Mouse (Mus musculus) mouse trophoblast stem cell (cell line): ENCODE measurements at regions not wholly inside any gene's neighbourhood (a gene's known extent, or its start where the extent isn't known, plus 50 kb on each side); places are given as distances from the start of the nearest gene placed in this dataset.

Experiments
- in situ Hi-C, 2 experiments: fragments of 300-500 bp; cut with MseI, MboI; formaldehyde crosslinking; loops; 2 replicates in 1 of 2; 3 replicates in 1 of 2; pipeline ENCODE4 v1.15.1; 2025

DNA sequence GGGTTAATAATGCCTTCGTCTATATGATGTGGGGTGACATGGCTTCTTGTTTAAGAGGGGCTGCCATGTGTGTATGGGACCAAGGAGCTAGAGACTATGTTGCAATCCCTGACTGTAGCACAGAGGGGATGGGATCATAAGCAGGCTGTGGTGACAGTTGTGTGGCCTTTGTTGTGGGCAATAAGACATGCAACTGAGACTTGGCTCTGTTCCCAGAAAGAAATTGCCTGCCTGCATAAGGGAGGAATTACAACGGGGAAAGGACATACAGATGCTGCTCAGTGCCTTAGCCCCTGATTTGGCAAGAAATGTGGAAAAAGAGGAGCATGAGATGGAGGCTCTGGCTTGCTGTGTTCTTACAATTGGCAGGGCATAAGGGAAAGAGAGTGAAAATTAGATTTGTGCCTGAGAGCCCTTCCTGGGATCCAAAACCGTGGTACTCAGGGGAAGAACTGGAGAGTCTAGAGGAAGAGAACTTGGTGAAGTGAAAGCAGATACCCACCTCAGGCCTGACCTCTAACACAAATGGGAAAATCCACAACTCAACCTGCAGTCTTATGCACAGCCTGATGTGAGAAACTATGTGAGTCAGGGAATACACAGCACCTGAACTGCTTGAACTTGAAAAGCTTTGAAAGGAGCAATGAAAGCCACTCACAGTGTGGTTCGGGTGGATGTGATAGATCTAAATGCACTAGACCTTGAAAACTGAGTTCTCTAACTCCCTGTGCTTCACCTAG, 271.9 kb downstream of the 4930544G11Rik start:
- in situ Hi-C loops, result no loop called here

DNA sequence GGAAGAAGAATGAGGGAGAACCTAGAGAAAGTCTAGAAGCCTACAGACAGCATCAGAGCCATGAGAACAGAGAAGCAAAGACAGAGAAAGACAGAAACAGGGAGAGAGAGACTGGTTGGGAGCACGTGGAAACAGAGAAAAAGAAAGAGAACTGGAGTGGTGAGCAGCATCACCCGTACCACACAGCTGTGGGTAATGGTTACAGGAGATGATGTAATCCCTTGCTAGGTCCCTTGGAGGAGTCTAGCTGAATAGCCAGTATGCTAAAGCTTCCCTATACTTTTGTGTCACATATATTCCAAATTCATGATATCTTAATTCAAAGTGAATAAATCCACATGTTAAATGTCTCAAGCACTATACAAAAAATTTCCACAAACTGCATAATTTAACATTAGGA, 284.0 kb downstream of the 4930544G11Rik start:
- in situ Hi-C loops, result no loop called here

DNA sequence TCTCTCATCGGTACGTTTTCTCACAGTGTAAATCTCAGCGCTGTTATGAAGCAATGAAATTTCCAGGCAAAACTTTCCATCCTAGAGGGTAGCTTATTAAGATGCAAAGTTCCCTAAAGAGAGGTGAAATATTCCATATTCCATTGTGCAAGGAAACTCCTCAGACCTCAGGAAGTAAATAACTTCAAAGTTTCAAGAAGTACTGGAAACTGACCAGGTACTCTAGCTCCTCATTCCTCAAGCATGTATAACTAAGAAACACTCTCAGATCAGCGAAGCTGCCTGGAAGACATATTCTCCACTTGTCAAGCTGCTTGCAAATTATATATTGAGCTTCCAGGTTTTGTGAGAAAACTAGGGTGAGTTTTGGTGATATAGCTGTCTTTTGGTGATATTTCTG, 279.8 kb upstream of the Mad2l1 start:
- in situ Hi-C loops, result no loop called here

DNA sequence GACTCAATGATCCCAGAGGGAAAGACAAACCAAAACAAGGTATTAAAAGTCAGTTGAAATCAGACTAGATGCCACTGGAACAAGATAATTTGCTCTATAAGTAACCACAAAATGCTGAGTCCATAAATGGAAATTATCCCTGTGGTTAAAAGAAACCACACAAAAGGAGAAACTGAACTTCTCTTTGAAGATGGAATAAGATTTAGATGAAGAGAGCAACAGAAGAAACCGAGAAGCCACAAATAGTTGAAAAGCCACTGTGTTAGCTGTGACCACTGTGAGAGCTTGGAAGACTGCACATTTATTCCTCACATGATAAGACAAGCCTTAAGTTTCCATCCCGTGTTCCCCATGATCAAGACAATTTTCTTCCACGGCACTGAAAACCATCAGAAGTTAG, 271.8 kb upstream of the Mad2l1 start:
- in situ Hi-C loops, result no loop called here

DNA sequence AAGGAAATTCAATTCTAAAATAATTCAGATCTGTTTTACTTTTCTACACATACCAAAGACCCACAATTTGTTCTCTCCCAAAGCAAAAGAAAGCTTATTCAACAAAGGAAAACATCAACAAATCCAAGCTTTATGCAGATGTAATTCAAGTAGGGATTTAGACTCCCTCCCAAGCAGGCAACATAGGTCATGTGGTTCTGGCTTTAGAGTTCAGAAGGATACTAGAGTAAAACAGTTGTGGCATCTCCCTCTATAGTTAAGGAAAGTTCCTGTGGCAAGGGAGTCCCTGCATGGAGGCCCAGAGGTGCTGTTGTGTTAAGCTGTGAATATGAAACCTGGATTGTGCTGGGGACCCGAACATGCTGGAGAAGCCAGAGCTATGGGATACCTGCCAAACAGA, 271.3 kb upstream of the Mad2l1 start:
- in situ Hi-C loops, result no loop called here

DNA sequence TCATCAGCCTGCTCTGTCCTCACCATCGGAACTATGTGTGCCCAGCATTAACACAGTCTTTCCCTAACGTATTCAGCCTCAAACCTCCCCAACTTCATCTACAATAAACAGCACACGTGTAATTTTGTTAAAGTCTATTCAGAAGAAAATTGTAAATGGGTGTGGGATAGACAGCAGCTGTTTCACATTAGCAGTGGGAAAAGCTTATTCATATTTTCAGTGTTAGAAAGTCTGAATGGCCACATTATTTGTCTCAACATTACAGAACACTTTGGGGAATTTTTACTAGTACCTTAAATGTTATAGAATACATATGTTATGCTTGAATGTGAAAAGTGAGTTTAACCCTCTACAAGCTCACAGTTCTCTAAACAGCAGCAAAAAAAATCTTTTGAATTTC, 266.8 kb upstream of the Mad2l1 start:
- in situ Hi-C loops, result no loop called here

DNA sequence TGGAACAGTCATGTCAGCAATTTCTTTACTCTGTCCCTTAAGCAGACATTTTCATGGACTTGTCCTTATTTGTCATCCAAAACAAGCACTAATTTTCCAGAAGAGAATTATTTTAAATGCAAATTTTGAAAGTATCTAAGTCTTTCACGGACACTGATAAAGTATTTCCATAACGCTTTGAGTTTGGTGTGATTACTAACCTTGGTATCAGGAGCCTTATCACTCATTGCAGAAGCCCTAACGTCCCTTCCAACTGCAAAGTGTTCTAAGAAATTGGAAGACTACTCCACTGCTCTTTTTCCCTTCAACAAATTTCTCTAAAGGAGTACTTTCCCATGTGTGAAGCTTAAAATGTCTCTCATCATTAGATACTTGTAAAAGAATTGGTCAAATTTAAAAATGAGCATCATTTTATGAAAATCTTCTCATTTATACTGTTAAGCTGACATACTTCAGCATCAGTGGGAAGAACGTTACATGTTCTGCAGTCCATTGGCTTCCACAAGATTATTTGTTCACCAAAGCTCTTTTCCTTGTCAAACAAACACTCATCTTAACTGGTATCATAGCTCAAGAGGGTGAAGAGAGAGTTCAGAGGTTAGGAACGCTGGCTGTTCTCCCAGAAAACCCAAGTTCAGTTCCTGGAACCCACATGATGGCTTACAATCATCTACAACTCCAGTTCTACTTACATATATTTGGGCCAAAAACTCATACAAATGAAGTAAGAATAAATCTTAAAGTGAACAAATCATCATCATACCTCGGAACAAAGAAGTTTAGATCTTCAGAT, 263.6 kb upstream of the Mad2l1 start:
- in situ Hi-C loops, result no loop called here

DNA sequence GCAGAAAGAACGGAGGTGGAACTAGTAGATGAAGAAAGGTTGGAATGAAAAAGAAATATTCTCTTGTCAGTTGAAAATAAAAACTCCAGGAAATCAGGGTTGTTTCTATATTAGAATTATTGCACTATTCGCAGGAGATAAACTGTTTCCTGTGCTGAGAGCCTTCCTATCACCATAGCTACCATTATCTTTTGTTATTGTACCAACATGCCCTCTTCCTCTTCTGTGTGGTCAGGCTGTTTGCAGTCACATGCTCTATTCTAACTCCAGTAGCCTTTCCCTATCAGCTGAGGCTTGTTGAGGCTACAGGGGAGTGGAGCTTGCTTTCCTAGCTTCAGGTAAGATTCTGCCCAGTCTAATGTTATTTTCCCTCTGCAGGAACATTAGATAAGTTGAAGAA, 263.0 kb upstream of the Mad2l1 start:
- in situ Hi-C loops, result no loop called here

DNA sequence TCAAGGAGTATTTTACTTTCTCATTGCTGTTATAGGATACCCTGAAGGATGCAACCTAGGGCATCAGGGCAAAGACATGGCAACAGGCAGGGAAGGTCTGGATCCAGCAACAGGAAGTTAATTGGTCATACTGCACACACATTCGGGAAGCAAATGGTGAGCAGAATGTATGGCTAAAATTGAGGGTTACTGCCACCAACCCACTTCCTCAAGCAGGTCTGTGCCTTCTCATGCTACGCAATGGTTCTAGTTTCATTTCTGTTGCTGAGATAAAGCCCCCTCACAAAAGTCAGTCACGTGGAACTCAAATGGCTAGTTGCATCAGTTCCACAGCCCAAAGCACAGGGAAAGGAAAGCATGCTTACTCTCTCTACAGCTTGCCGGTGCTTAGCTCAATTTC, 260.5 kb upstream of the Mad2l1 start:
- in situ Hi-C loops, result no loop called here

DNA sequence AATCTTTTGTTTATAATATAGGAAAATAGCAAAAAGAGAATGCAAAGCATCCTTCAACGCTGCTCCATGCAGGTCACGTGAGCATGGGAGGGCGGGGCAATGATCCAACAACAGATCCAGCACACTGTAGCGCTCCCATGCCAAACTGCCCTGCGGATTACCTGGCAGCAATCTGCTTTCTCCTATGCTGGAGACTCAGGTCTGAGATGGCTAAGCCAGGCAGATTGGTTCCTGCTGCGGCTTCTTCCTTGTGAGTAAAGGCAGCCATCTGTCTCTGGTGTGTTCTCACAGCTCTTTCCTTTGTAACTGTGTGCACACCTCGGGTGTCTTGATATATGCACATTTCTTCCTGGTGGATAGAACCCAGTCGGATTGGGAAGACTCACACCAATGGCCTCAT, 254.5 kb upstream of the Mad2l1 start:
- in situ Hi-C loops, result no loop called here

DNA sequence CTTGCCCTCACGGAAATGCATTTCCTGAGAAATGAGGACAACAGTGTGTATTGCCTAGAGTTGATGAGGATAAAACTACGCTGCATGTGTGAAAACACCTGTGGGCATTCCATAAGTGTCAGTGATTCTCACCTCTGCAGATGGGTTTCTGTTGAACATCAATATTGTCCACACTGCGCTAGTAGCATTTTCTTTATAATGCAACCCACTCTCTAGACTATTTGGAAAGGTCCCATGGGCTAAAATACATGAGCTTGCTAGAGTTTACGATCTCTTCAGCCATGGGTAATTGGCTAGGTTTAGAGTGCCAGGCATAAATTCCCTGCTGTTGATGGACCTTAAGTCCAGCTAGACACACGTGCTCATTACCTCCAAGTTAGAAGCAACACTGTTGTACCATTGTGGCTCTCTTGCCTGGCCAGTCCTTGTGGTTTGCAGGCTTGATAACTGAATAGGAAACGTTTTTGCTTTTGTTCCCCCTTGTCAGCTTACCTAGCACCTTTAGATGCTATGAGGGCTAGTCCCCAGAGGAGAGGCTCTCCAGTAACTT, 252.5 kb upstream of the Mad2l1 start:
- in situ Hi-C loops, result no loop called here

DNA sequence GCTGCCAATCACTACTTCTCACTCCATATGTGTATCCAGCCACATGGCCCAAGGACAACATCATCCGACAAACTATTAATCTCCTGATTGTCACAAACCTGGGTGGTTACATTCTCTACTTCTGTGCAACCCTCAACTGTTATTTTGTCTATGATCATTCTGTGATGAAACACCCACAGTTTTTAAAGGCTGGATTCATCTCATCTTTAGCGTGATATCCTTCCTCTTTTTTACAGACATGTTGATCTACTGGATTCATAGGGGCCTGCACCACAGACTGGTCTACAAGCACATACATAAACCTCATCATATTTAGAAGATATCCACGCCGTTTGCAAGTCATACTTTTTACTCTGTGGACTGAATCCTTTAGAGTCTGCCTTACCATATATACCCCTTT, 251.7 kb upstream of the Mad2l1 start:
- in situ Hi-C loops, result no loop called here

DNA sequence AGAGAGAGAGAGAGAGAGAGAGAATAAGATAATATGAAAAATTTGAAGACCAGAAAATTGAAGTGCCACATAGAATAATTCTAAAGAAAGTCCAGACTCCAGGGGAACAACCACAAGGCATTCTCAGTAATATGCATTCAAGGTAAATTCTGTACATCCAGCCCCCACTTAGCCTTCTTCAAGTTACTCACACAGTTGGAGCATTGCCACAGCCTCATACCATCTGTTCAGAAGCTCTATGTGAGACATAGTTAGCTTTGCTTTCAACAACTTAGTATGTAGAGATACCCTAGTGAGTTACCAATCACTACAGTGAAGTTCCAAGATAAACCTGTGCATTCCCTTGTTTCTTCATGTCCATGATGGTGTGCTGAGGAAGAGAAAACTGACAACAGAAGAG, 247.6 kb upstream of the Mad2l1 start:
- in situ Hi-C loops, result no loop called here

DNA sequence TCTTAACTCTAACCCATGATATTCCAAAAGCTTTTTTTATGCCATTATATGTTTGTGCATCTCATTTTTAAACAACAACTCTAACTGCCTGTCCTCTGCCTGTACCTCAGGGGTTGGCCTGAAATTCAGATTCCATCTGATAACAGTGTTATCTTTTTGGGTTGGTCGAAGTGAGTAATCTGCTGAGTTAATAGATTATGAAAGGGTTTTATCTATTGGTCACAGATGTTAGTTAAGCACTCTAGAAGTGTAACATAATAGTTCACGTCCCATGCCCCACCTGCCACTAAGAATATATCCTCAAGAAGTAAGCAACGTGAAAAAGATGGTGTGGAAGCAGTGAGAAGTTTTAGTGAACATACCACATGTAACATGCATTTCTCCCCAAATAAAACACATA, 246.0 kb upstream of the Mad2l1 start:
- in situ Hi-C loops, result no loop called here

DNA sequence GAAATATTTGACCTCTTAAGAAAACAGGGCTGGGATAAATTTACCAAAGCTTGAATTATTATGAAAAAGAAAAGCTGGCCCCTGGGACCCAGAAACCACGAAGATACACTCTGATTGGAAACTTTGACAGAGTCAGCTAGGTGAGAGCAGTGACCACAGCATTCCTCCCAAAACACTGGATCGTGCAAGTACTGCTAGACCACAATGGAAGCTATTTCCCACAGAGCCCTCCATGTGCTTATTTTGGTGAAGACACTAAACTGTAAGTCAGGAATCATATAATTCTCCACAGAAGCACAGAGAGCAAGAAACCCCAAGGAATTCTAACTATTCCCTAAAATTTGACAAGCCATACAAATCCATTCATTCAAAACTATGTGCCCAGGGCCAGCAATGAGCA, 243.6 kb upstream of the Mad2l1 start:
- in situ Hi-C loops, result no loop called here

DNA sequence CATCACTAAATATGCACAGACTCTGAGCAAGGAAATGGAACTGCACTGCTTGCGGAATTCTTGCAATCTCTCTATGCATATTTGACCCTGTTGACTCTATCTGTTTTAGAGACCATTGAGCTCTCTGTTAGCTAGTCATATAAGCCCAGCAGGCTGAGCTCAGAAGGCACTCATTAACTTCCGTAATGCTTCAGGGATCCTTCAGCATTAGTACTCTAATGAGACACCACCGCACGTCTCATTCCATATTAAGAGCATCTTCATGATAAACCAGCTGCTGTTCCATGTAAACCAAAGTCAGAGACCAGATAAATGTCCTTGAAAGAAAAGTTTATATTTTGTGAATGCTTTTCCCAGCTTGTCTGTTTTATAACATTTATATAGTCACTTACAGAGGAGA, 237.1 kb upstream of the Mad2l1 start:
- in situ Hi-C loops, result no loop called here

DNA sequence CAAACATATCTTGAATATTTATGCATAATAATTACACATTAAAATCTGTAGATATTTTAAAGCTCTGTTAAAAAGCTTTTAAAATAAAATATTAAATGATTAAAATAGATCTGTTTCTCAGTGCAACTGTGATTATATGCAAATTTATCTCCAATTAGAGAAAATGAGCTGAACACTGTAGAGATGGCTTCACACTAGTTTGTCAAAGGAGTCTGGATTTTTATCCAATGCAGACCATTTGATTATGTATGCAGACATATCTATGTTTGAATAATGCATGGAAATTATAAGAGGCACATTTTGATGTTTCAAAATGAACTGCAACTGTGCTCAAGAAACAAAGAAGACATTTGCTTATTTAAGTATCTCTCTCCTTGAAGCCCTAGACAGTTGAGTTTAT, 235.0 kb upstream of the Mad2l1 start:
- in situ Hi-C loops, result no loop called here

DNA sequence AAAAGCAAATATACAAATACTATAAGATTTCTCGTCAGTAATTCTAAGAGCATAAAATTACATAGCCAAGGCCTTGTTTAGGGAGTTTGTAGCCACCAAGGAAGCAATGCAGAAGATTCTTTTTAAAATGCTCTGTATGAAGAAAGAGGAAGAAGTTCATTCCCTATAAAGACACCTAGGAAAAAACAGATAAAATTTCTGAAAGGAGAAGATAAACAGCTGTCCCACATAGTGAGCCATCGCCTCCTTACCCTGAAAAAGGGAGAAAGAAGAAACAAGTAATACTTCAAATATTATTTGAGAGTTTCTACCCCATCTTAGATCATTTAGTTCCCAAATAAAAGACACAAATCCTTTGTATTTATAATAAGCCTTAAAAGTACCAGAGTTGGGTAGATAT, 190.3 kb upstream of the Mad2l1 start:
- in situ Hi-C loops, result no loop called here

DNA sequence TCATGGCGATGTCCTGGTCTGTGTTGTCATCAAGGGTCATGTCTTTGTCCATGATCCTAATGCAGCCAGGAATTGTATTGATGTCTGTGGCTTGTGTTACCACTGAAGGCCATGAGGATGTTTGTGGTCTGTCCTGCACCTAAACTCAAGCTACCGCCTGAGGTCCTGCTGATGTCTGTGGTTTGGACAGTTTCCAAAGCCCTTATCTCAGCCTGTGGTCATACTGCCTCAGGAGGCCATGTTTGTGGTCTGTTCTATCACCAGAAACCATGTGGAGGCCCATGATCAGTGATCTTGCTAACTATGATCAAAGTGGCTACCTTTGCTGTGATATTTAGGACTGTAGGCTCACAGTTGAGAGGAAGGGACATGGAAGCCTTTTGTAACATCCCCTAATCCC, 187.8 kb upstream of the Mad2l1 start:
- in situ Hi-C loops, result no loop called here

DNA sequence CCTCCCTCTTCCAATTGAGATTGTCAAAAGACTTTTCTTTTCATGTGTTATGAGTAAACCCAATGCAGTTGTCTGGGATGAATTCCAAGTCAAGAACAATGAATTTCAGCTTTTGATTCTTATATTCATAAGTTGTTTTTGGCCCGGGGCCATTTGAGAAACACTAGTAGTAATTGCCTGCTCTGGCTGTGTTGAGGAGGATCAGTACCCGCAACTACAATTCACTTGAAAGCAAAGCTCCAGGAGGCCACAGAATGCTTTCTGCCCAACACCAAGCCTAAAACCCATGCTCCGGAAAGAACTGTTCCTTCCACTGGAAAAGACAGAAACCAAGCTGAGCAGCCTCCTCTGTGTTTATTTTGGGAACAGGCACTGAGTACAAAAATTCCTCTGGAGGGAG, 174.1 kb upstream of the Mad2l1 start:
- in situ Hi-C loops, result no loop called here

DNA sequence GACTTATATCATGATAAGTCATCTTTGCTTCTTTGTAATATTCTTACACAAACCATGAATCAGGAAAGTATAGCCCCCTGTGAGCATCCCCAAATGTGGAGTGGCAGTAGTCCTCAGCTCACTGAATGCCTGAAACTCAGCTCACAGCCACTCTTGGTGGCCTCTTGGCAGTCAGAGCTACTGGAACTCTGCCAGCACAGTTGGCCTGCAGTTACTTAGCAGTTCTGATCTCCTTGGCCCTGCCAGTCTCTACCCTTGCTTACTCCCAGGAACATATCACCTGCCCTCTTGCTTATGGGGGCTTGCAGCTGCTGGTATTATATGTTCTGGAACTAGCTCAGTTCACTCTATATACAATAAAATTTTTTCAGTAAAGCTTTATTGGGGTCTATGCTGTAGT, 167.9 kb upstream of the Mad2l1 start:
- in situ Hi-C loops, result no loop called here

DNA sequence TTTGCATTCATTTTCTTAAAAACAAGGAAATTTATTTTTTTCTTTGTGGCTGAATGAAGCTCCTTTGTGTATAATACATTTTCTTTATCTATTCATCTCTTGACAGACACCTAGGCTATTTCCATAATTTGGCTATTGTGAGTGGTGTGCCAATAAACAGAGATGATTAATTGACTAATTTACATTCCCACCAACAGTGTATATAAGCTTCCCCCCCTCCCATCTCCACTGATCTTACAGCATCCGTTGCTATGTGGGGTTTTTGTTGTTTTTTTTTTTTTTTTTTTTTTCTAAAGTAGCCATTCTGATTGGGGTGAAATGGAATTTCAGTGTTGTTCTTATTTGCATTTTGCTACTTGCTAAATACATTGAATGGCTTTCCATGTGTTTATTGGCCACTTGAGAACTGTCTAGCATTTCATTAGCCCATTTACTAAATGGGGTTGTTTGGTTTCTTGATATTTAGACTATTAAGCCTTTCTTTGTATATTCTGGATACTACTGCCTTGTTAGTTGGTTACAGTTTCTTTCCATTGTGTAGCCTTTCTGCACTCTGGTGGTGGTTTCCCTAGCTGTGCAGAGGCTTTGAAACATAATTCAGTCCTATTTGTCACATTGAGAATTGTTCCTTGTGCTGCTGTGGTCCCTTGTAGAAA, 153.8 kb upstream of the Mad2l1 start:
- in situ Hi-C loops, result no loop called here
